Mouse (Mus musculus): ENCODE results near the gene Wfikkn2.

Wfikkn2 gene

GRCm38 (mm10) chr11:94261585-94262370 is 16.0 kb upstream of the Wfikkn2 start:
- no peak for DNase-seq (ENCODE audit: low spot score)

GRCm38 (mm10) chr11:94259814-94260213 is 14.0 kb upstream of the Wfikkn2 start:
- no peak for DNase-seq (ENCODE audit: low spot score)

GRCm38 (mm10) chr11:94257987-94258386 is 12.2 kb upstream of the Wfikkn2 start:
- DNase-seq (ENCODE audit: low spot score), result no peak

GRCm38 (mm10) chr11:94255733-94256132 is 9.9 kb upstream of the Wfikkn2 start:
- no peak for DNase-seq (ENCODE audit: low spot score)

- no peak for DNase-seq (ENCODE audit: low spot score)
These were observed 7.9 kb upstream of the Wfikkn2 start for GRCm38 (mm10) chr11:94253691-94254090.

- DNase-seq (ENCODE audit: low spot score), result no peak
These were observed 7.4 kb upstream of the Wfikkn2 start for GRCm38 (mm10) chr11:94253156-94253555.

- DNase-seq (ENCODE audit: low spot score), result no peak
These were observed 920 bp upstream of the Wfikkn2 start for GRCm38 (mm10) chr11:94246789-94247061.

GRCm38 (mm10) chr11:94244385-94244784 is 1.4 kb downstream of the Wfikkn2 start:
- no peak for DNase-seq (ENCODE audit: low spot score)

GRCm38 (mm10) chr11:94243422-94244180 is 2.2 kb downstream of the Wfikkn2 start:
- DNase-seq (ENCODE audit: low spot score), result peak; percentile 27

GRCm38 (mm10) chr11:94242760-94243421 is 2.9 kb downstream of the Wfikkn2 start:
- DNase-seq (ENCODE audit: low spot score), result peak; percentile 63

- no peak for DNase-seq (ENCODE audit: low spot score)
These were observed 6.1 kb downstream of the Wfikkn2 start for GRCm38 (mm10) chr11:94239706-94240105.

- no peak for DNase-seq (ENCODE audit: low spot score)
These were observed 7.0 kb downstream of the Wfikkn2 start for GRCm38 (mm10) chr11:94238786-94239185.

GRCm38 (mm10) chr11:94236074-94236473 is 9.7 kb downstream of the Wfikkn2 start:
- DNase-seq (ENCODE audit: low spot score), result peak; percentile 94

GRCm38 (mm10) chr11:94234857-94235256 is 10.9 kb downstream of the Wfikkn2 start:
- no peak for DNase-seq (ENCODE audit: low spot score)

- DNase-seq (ENCODE audit: low spot score), result no peak
These were observed 11.4 kb downstream of the Wfikkn2 start for GRCm38 (mm10) chr11:94234380-94234779.

GRCm38 (mm10) chr11:94233405-94233804 is 12.4 kb downstream of the Wfikkn2 start:
- no peak for DNase-seq (ENCODE audit: low spot score)

- no peak for DNase-seq (ENCODE audit: low spot score)
These were observed 13.8 kb downstream of the Wfikkn2 start for GRCm38 (mm10) chr11:94231821-94232552.

- no peak for DNase-seq (ENCODE audit: low spot score)
These were observed 15.6 kb downstream of the Wfikkn2 start for GRCm38 (mm10) chr11:94230244-94230643.

- no peak for DNase-seq (ENCODE audit: low spot score)
These were observed 16.4 kb downstream of the Wfikkn2 start for GRCm38 (mm10) chr11:94229207-94229960.

GRCm38 (mm10) chr11:94228416-94228815 is 17.4 kb downstream of the Wfikkn2 start:
- DNase-seq (ENCODE audit: low spot score), result no peak

- peak; percentile 75 for DNase-seq (ENCODE audit: low spot score)
These were observed 19.8 kb downstream of the Wfikkn2 start for GRCm38 (mm10) chr11:94225985-94226384.

GRCm38 (mm10) chr11:94223531-94223930 is 22.3 kb downstream of the Wfikkn2 start:
- DNase-seq (ENCODE audit: low spot score), result no peak

Data from embryo, embryonic 10.5 days (tissue).